Mouse (Mus musculus) urinary bladder, adult 2 months (tissue): ENCODE measurements around the gene Wdr95. TPM values are rescaled to one million over a fixed set of nuclear protein-coding genes. Genes with fewer than 3 reads are reported as not detected.

Source experiments
- DNase-seq: peaks from one replicate; pipeline ENCODE4 v3.0.0; 2022; ENCODE audit warnings: low spot score
- polyA plus RNA-seq: library from polyadenylated mRNA; depleted of rRNA; stranded (reverse); fragments of >200 nt; gene quantifications from 2 replicates; pipeline ENCODE4 v1.2.3, GENCODE M21; 2012

Wdr95 gene
- polyA plus RNA-seq, 1 experiment, result 0.12 TPM

DNA sequence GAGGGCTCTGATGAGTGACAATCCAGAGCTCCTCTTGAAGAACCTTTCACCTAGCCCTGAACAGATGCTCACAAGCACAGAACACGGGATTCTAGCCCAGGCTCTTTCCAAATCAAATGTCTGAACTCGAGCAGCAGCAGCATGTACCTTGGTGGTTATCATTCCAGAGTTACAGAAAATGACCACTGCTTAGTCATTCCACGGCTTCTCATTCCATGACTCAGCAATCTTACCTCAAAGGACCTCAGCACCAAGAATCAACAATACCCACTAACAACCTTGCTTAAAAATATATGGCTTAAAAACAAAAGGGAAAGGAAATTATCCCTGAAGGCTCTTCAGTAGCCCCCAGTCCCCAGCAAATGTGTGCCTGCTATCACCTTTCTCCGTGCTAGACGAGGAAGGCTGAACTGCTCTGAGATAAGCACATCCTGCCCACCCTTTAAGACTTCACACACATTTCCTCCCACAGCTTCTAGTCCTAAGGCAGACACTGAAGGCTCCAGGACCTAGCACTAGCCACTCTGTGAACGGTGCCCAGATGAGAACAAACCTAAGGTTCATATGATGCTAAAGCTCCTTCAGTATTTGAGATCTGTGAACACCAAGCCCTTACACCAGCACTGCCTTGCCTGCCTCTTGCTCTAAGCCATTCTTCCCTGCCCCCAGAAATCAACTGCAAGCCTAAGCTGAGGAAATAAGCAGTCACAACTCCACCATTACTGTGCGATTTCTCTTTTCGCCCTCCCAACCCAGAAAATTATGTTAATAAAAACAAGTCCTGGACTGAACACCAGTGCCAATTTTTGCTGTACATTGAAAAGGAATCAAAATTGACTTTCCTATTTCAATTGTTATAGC is 95.6 kb downstream of the Wdr95 start:
- no peak for DNase-seq

DNA sequence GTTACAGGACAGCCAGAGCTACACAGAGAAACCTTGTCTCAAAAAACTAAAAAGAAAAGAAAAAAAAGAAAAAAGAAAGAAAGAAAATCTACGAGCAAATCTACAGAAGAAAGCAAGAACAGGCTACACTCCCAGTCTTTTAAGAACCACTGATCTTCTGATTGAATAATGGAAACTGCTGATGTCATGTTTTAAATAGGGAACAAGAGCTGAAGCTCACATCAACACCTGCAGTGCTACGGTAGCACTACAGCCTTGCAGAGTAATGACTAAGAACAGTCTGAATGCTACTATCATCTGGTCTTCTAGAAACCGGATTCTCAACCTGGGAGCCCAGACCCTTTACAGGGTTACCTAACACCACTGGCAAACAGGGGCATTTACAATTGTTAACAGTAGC is 97.1 kb downstream of the Wdr95 start:
- no peak for DNase-seq

DNA sequence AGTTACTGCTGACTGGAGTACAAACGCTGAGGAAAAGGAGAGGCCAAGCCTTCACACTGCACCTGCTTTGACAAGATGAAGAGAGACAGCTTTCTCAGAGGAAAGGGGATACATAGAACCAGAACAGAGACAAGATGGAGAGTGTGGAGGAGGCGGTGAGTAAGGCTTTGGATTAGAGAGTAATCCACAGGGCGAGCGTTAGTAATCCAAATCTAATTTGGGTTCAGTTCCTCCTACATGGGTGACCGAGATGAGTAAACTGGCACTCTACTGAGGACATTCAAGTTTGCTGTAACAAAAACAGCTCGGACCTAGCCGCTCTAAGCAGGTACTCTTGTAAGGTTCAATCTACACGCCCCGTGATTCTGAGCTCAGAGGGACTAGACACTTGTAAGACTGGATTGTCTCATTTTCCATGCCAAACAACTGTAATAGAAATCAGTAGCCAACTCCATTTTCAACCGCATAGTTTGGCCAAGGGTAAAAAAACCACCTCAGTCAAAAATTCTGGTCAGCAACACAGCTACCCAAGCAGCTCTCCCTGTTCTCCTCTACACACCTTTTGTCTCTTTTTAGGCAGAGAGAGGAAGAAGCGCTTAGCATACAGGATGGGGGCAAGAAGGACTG is 106.0 kb downstream of the Wdr95 start:
- no peak for DNase-seq

DNA sequence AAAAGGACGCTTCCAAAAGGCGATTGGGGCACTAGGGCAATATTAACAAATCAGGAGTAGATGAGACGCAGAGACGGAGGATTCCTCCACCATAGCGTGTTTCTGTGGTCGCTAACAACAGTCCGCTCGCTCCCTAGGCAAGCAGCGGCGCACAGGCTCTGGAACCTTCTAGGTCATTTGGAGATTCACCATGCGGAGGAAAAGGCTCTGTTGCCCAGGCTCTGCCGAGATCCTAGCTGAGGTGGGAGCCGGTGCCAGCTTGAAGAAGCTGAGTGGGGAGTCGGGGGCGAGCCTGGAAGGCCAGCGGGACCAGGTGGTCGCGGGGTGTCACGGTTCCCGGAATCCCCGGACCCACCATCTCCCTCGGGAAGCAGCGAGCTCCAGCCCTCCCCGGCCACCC is 107.1 kb downstream of the Wdr95 start:
- no peak for DNase-seq

DNA sequence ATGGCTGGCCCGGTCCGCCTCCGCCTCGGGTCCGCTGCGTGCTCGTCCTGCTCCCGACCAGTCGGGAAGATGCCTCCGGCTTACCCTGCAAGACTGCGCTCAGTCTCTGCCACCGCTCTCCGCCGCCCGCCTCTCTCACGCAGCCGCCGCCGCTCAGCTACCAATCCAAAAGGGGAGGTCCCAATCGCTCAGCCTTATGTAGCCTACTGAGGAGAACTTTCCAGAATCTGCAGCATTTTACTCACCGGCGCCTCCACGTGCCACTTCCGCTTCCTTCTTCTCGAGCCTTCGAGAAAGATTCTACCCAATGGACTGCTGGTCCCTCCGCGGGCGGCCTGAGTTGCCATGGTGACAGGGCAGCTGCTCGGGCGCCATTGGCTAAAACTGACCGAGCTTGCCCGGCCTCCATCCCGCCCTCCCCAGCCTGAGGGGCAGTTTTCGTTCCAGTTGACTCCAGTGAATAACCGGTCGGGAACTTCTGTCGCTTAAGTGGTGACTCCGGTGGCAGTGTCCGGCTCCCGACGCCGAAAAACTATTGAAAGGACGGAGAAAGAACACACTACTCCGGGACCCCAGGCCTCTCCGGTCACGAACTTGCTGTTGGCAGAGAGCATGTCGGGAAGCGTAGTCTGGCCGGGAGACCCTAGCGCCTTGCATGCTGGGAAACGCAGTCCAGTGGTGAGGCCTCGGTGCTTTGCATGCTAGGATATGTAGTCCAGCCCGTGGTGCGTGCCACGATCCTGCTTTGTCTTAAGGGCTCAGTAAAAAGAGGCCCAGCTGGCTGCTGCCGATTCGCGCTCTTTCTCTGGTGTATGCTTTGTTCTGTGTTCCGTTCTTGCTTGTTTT is 107.8 kb downstream of the Wdr95 start, which contains the start of gene Hsph1:
TSS of gene Hsph1 (minus strand) at position 302 of the 846 bp plus-strand sequence.
- DNase-seq, result peak; percentile 88

DNA sequence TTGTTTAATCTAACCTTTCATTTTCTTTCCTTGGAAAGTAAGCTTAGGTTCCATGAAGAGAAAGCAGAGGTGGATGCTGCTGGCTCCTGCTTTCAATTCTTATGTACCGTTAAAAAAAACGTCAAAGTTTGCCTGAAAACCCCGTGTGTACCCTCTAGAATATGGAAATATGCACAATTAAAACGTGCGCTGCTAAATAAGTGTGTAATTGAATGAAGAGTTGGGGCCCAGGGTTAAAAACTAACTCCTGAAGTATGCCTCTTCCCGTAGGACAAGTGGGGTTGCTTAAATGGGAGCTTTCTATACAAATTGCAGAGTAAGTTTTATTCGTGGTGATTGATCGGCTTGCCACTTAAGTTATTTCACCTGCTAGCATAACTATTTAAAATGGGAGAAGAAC is 108.8 kb downstream of the Wdr95 start:
- DNase-seq, result no peak

DNA sequence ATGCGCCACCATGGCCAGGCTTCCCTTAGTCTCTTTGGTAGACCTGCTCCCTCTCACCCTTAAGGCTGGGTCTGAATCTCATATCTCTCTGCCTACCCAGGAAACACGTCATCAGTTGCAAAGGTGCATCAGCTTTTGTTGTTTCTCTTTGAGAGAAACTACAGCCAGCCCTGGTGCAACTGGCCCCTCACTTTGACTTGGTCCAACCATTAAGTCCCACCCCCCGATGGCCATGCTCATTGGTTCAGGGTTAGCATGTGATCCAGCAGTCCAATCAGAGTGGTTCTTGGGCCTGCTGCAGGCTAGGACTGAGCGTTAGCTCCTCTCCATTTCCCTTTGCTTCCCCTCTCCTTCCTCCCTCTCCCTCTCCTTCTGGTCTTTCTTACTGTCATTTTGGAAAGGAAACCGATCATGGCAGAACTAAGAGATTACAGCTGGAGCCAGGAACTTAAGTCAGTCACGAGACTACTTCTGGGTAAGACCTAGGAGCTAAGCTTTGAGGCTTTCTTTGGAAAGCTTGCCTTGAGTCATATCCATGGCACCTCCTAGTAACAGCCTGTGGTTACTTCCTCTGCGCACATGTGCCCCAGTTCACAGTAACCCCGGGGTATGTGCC is 112.9 kb downstream of the Wdr95 start:
- no peak for DNase-seq

DNA sequence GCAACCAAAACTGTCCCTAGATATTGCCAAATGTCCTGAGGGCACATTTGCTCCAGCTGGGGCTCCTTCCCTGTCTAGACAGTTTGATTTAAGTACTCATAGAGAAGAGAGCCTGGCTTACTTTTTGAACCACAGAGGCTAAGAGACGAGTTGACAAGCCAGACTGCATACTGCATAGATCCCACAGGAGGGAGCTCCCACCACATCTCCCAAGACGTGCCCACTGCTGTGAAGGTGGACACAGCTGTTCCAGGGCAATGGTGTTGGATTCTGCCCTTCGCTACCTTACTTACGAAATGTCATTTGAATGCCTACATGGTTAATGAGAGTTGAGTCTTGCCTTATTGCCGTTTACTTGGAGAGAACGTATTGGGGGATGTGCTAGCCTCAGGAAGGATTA is 113.9 kb downstream of the Wdr95 start:
- no peak for DNase-seq

DNA sequence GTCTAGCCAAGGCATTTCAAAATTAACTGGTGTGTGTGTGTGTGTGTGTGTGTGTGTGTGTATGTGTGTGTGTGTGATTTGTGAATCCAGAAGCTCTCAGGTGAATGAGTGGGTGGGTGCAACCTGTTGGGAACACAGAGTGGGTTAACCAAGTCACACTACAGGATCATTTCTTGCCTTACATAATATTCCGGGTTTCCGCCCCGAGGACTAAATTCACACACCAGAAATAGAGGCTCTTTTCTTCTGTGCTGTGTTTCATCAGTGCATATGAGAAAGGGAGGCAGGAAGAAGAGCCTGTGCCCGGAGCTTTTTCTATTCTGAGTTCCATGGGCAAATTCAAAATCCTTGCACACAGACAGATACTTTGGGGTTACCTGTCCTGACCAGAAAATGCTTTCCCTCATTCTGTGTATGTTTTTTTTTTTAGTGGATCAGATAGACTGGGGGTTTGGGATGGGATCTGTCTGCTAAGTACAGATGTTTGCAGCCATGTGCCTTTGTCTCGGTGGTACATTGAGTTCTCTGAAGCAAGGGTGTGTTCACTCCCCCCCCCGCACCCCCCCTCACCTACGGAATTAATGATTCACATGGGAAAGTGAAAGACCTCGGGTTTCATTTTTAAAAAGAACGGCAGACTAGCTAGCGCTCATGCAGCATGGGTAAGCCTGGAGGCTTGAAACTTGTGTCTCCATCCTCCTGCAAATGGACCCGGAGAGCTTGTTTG is 114.5 kb downstream of the Wdr95 start:
- DNase-seq, result no peak

DNA sequence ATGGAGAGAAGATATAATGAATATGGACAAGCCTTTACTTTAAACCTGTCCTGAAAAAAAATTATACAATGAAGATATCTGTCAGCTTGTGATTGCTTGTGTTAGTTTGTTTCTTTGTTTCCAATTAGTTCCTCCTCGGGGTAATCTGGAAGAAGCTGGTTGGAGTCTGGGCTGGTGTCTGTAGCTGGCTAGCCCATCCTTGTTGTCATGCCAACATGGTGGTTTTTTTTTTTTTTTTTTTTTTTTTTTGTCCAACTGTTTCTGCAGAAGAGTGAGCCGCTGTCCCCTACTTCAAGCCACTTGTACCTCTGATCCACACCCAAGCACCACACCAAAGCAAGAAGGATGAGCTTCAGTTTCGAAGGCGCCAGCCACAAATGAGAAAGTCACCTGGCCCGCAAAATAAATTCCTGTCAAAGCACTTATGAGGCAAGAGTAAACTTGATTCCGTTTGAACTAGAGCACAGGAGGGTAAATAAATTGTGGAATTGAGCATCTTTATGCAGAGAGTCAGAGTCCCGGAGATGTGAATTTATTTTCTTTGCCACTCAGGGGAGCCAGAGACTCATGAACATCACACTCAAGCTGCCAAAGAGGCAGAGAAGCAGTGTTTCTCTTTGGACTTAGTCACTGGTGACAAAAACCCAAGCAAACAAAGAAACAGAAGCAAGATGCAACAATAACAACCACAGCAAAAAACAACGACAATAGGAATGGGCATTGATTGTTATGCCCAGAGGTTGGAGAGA is 119.1 kb downstream of the Wdr95 start:
- DNase-seq, result no peak

DNA sequence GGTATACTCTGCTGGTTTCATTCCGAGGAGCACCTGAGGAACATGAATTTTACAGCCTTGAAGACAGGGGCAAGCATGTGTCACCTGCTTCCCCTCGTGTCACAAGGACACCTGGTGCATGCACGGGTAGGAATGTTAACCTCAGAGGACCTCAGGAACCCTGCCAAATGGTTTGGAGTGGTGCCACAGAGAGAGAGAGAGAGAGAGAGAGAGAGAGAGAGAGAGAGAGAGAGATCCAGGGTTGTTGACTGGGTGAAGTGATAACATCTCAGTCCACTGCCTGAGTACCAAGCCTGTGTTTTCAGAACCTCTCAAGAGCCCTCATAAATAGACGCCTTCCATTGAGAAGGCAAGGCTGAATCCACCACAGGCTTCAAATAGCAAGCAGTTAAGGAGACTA is 119.7 kb downstream of the Wdr95 start:
- DNase-seq, result no peak

DNA sequence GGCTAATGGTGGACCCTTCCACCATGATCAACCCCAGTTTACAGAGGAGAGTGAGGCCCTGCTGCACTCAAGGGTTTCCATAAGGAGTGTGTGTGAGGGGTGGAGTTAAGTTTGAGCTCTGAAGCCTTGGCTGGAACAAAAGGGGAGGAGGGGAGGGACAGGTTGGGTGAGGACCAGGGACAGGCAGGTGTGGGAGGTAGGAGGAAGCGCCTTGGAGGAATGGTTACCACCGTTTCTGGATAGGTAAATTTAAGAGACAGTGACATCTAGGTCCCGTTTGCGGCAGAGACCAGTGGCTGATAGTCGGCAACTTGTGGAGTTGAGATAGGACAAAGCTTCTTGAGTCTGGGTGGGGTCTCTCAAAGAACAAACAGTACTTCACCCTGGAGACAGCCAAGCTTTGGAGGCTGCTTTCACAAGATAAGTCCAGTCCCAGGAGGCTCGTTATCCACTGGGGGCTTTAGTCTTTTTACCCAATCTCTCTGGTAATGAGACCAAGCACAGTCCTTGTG is 120.5 kb downstream of the Wdr95 start:
- no peak for DNase-seq

DNA sequence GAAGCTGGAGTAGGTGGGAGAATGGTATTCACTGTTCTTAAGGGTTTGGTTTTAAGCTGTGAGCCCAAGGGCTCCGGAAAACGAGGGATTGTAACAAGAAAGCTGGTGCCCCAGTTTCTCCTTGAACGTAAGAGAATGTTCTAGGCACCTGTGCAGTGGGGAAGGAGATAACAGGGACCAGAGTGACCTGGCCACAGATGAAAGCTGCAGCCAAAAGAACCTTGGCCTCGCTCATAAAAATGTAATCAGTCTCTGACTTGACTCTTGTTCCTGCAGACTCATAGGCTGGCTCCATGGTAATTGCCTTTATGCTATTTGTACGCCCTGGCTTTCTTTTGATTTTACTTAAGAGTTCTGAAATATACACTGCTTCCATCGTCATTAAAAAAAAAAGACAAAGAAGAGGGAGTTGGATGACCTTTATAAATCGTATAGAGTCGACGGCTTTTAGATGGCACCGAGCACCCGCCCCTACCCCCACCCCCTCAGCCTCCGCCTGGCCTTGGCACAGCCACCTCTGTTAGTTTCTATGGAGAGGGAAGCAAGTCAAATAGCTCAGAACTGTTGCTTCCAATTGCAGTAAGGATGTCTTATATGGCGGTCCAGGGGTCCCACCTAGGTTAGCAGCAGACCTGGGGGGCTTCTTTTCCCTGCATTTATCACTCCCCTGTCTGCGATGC is 121.2 kb downstream of the Wdr95 start:
- no peak for DNase-seq

DNA sequence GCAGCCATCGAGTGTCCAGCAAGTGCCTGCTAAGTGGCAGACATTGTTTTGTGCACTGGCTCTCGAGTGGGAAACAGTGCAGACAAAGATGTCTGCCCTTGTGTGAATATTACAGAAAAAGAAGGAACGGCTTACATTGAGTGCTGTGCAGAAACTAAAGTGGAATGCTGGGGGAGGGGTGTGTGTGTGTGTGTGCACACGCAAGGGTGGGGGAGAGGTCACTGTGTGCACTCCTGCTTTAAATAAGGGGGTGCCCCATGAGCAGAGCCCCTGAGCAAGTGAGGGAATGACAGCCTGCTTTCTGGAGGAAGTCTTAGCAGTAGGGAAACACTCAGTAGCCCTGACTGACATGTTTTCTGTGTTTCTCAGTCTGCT is 121.7 kb downstream of the Wdr95 start:
- no peak for DNase-seq

DNA sequence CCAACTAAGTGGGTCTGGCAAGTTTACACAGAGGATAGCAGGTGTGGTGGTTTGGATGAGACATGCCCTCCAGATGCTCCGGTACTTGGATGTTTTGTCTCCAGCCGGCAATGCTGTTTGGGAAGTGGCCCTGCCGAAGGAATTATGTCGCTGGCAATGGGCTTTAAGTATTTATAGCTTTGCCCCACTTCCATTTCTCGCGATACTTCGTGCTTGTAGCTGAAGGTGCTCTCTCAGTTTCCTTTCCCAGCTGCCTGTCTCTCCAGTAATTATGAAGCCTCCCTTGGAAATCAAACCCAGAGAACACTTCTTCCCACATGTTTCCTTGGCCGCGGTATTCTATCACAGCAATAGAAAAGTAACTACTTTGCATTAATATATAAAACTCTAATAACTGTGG is 127.2 kb downstream of the Wdr95 start:
- no peak for DNase-seq

DNA sequence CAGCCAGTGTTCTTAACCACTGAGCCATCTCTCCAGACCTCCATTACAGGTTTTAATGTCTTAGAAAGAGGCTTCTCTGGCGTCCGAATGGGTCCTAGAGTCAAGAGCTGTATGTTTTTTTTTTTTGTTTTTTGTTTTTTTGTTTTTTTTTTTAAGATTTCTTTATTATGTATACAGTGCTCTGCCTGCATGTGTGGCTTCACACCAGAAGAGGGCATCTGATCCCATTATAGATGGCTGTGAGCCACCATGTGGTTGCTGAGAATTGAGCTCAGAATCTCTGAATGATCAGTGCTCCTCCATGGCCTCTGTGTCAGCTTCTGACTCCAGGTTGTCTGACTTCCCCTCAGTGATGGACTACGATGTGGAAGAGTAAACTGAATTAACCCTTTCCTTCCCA is 129.5 kb downstream of the Wdr95 start:
- no peak for DNase-seq

DNA sequence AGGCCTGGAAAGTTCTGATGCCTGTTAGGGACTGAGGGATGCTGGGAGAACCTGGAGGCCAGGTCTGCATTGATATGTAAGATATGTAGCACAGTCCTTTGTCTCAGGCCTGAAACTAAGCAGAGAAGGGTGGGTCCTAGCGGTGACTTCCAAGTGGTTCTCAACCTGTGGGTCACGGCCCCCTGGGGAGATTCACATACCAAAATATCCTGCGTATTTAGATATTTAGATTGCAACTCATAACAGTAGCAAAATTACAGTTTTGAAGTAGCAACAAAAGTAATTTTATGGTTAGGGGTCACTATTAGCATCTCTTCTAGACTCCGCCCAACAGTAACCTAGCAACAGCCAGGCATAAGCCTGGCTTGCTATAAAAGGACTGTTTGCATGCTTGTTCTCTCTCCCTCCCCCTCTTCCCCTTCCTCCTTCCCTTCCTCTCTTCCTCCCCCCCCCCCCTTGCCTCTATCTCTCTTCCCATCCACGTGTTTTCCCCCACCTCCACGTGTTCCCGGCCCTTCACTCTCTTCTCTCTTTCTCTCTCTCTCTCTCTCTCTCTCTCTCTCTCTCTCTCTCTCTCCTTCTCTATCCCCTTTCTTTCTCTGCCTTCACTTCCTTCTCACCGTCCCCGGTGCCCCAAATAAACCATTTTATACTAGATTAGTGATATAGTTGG is 130.4 kb downstream of the Wdr95 start:
- no peak for DNase-seq

DNA sequence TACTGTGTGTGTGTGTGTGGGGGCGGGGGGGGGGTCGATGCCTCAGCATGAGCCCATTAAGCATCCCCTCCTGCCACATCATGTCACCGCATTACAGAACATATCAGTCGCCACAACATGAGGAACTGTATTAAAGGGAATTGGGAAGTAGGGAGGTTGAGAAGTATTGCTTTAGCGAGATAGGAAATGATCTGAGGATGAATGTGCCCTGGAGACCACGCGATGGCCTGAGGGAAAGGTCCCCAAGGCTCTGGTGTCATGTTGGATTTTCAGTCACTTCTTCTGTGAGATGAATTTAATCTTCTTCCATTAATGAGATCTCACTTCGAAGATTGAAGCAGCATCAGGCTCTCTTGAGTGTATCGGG is 130.9 kb downstream of the Wdr95 start:
- DNase-seq, result no peak

DNA sequence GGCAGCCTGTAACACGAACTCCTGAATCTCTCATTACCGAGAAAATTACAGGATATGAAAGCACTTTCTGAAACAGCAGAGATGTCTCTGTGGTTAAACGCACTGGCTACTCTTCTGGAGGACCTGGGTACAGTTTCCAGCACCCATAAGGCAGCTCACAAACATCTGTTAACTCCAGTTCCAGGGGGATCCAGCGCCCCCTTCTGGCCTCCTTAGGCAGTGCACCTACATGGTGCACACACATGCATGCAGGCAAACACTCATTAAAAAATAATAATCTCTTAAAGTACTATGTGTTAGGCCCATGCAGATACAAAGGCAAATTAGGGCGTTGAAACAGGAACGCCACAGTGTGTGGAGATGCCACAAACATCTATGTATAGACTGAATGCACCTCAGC is 132.9 kb downstream of the Wdr95 start:
- DNase-seq, result no peak
